8 mouse cellular contexts compared by ENCODE assay signal in the genomic region with DNA sequence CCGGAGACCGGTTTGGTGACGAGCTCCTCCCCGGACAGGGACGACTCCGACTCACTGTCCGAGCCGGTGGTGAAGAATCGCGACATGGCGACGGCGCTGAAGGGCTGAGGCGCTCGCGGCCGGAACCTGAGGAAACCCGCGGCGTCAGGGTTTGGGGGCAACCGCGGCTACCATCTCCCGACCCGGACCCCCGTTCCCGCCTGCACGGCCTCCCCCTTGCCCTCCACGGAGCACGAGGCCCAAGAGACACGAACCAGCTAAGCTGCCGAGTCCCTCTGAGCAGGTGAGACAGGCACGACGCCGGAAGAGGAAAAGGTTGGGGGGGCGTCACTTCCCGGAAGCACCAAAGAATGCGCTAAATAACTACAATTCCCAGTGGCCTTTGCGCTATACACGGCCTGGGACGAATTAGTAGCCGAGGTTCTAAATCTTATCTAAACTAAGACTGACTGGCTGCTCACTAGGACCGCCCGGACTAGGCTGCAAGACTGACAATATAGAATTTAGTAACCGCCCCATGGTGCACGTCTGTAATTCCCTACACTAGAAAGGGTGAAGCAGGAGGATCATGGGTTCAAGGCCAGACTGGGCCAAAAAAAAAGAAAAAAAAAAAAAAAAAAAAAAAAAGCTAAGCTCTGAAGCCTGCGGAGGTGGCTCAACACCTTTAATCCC. TPM values are rescaled to one million over a fixed set of nuclear protein-coding genes. Genes with fewer than 3 reads are reported as not detected.
DNase-seq lines count a peak whose midpoint lies in the region; ATAC-seq lines count a peak whose summit lies in the region.

A gene (minus strand): TSS at position 318 of the 672 bp plus-strand sequence.

- DNase-seq in adrenal gland, adult (ENCODE audit: inconsistent age in 2 of 2, low spot score in 1 of 2): peak; percentile 89 to 97
- peak; percentile 96 for DNase-seq in embryo, embryonic 10 days (ENCODE audit: low spot score)
- DNase-seq in gastrocnemius, postnatal 10 days: peak; percentile 64
- peak; percentile 94 for DNase-seq in induced T-regulatory cell, adult 2 months (ENCODE audit: low read depth)
- DNase-seq in left cerebral cortex, adult 9 months (ENCODE audit: low spot score in 2 of 2): peak; percentile 77 to 92
- DNase-seq in right cerebral cortex, postnatal 14 days: peak; percentile 72
- peak; percentile 91 for DNase-seq in yolk sac, embryonic 10.5 days (ENCODE audit: low spot score)

- ATAC-seq in megakaryocyte progenitor cell, adult 5-6 weeks (replicated peaks; ENCODE audit: poor library complexity): peak; percentile 95

RNA-seq across cellular contexts. Expression of the gene that starts here (rescaled TPM):
- 100 to 1,000 TPM; 147 to 153 TPM for total RNA-seq in gastrocnemius, postnatal 10 days (2021)
- total RNA-seq in megakaryocyte progenitor cell, adult 5-6 weeks (2015): 198 and 210 TPM in 2 replicates
- total RNA-seq in megakaryocyte progenitor cell, adult 5-6 weeks (2017): 226 and 261 TPM in 2 replicates

Comparison
In these comparisons a context has a peak if more than half of its experiments do, and no peak if none do; other contexts are left out.
1. Peak in every context shown above with its lines: DNase-seq and ATAC-seq.